Mouse (Mus musculus) midbrain, embryonic 14.5 days (tissue): ENCODE results near the gene Dusp10. TPM values are rescaled to one million over a fixed set of nuclear protein-coding genes. Genes with fewer than 3 reads are reported as not detected.

ENCODE experiments used
- ATAC-seq: fragments of 200-750 bp; cut with Nextera tagmentation; 2 replicates; pipeline ENCODE4 v1.8.0; 2017; ENCODE audit warnings: moderate number of reproducible peaks, moderate library complexity; ENCODE audit not compliant: low FRiP score, low TSS enrichment
- DNase-seq: peaks from one replicate; pipeline ENCODE4 v3.0.0-alpha.2; 2015
- H3K27ac ChIP-seq: fragments of 300-500 bp; sonication (generic); replicated peaks from 2 replicates; pipeline ENCODE4 v1.5.1; 2014; ENCODE audit warnings: mild to moderate bottlenecking, low read depth, low read length, moderate library complexity
- H3K27me3 ChIP-seq: fragments of 300-500 bp; sonication (generic); 2 replicates; pipeline ENCODE4 v1.6.1; 2014; ENCODE audit warnings: low read length, control low read depth, mixed read lengths; ENCODE audit not compliant: control insufficient read depth, insufficient read depth
- H3K36me3 ChIP-seq: fragments of 300-500 bp; sonication (generic); 2 replicates; pipeline ENCODE4 v1.6.1; 2014; ENCODE audit warnings: low read length, control low read depth; ENCODE audit not compliant: control insufficient read depth, insufficient read depth
- H3K4me1 ChIP-seq: fragments of 300-500 bp; sonication (generic); 2 replicates; pipeline ENCODE4 v1.6.1; 2014; ENCODE audit warnings: mild to moderate bottlenecking, antibody characterized with exemption, low read length, control low read depth; ENCODE audit not compliant: control insufficient read depth, insufficient read depth
- H3K4me2 ChIP-seq: fragments of 300-500 bp; sonication (generic); 2 replicates; pipeline ENCODE4 v1.6.1; 2014; ENCODE audit warnings: mild to moderate bottlenecking, low read length, moderate library complexity
- H3K4me3 ChIP-seq: fragments of 300-500 bp; sonication (generic); replicated peaks from 2 replicates; pipeline ENCODE4 v1.5.1; 2014; ENCODE audit warnings: low read depth, low read length
- H3K9ac ChIP-seq: fragments of 300-500 bp; sonication (generic); replicated peaks from 2 replicates; pipeline ENCODE4 v1.6.1; 2014; ENCODE audit warnings: mild to moderate bottlenecking, low read length, moderate library complexity
- H3K9me3 ChIP-seq: fragments of 300-500 bp; sonication (generic); 2 replicates; pipeline ENCODE4 v1.6.1; 2016; ENCODE audit warnings: low read length, control low read depth, mixed read lengths; ENCODE audit not compliant: control insufficient read depth
- WGBS: fragments of 180-500 bp; shearing (Covaris S2); extraction: QIAGEN DNeasy Blood & Tissue Kit; methylation state at CpG from one replicate; pipeline ENCODE4 v1.1.7; 2014; 5-methylcytosine and 5-hydroxymethylcytosine counted together
- polyA plus RNA-seq: library from polyadenylated mRNA; unstranded; fragments of >200 nt; fragmentation: Nextera tagmentation; extraction: Ambion mirVana; gene quantifications from 2 replicates; pipeline ENCODE4 v1.2.1, GENCODE M21; 2014

Dusp10 gene
- polyA plus RNA-seq, 1 experiment from 2014 or later, result 4.5 TPM

DNA sequence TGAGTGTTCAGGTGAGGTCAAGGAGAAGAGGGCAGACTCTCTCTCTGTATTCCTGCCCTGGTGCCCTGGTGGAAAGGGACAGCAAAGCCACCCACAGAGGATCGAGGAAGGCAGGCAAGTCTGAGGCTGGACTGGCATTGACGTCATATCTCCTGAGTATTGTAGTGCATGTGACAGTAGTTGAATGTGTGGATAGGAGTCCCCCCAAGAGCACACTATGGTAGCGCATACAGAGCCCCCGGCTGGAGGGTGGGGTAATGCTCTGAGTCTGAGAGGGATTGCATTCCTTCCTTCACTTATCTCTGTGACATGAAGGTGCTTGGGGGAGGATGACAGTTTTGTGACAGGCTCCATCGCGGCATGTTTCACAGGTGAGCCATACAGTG lies 6.6 kb downstream of the Dusp10 start:
- WGBS, result 50% methylated on average over 6 of the region's 6 CpGs
- Histone ChIP-seq H3K27ac (no peak overlapping the region), H3K4me2 (no peak overlapping the region), H3K4me3 (no peak overlapping the region), H3K9ac (no peak overlapping the region), H3K4me1 (0 out of 2 replicates have a peak, but pooled peaks cover 3% of the 10 kb centered on the region), H3K27me3 (no peaks in the 10 kb centered on the region), H3K36me3 (no peaks in the 10 kb centered on the region), H3K9me3 (no peaks in the 10 kb centered on the region)
- no peak for ATAC-seq
- no peak for DNase-seq

- DNase-seq, result no peak
- 17% methylated on average over 2 of the region's 2 CpGs for WGBS
- Histone ChIP-seq H3K4me1 (0 out of 2 replicates have a peak, but pooled peaks cover 3% of the 10 kb centered on the region), H3K27me3 (no peaks in the 10 kb centered on the region), H3K9ac (no peak overlapping the region), H3K9me3 (no peaks in the 10 kb centered on the region), H3K4me3 (no peak overlapping the region), H3K36me3 (no peaks in the 10 kb centered on the region), H3K27ac (no peak overlapping the region), H3K4me2 (no peak overlapping the region)
- no peak for ATAC-seq
Measured at GRCm38 (mm10) chr1:184023971-184024370, 10.9 kb downstream of the Dusp10 start.

- Histone ChIP-seq H3K9me3 (no peaks in the 10 kb centered on the region), H3K4me2 (no peak overlapping the region), H3K4me3 (no peak overlapping the region), H3K27ac (no peak overlapping the region), H3K9ac (no peak overlapping the region), H3K4me1 (no peaks in the 10 kb centered on the region), H3K36me3 (no peaks in the 10 kb centered on the region), H3K27me3 (no peaks in the 10 kb centered on the region)
- ATAC-seq, result no peak
- no peak for DNase-seq
- WGBS, result 92% methylated on average over 2 of the region's 2 CpGs
Measured at GRCm38 (mm10) chr1:184024631-184025030, 11.5 kb downstream of the Dusp10 start.

DNA sequence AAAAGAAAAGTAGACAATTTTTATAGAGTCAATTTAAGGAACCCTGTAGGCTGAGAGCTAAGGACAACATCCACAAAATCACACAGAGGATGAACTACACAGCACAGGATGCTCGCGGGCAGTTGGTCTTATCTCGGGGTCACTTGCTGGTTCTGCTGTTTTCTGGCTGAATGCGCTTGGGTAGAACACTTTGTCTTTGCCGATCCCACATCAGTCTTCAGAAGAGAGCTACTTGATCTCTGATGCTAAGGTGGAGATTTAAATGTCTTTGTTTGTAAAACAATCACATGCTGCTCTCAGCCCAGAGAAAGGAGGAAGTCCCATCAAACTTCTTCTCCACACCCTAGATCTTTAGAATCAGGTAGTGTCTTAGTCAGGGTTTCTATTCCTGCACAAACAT lies 12.0 kb downstream of the Dusp10 start:
- no peaks in the 10 kb centered on the region for H3K36me3 ChIP-seq
- WGBS, result 91% methylated on average over 5 of the region's 5 CpGs
- H3K27me3 ChIP-seq, result no peaks in the 10 kb centered on the region
- H3K4me2 ChIP-seq, result no peak overlapping the region
- no peak overlapping the region for H3K27ac ChIP-seq
- H3K9me3 ChIP-seq, result no peaks in the 10 kb centered on the region
- H3K4me3 ChIP-seq, result no peak overlapping the region
- H3K9ac ChIP-seq, result no peak overlapping the region
- no peaks in the 10 kb centered on the region for H3K4me1 ChIP-seq
- DNase-seq (no peak), ATAC-seq (no peak)

DNA sequence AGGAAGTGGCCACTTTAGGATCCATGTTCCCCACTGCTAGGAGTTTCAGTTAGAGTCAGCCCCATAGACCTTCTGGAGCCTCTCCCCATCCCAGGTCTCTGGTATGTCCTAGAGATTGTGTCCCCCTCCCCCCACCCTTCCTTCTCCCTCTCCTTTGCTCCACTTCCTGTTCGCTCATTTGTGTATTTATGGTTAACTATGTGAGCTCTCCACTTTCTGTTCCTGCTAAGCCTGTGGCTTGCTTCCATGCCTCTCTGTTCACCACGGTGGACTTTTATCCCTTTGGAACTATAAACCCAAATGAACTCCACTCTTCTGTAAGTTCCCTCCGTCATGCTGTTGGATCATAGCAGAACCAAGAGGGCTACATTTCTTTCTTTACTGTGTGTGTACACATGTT lies 13.9 kb downstream of the Dusp10 start:
- no peak overlapping the region for H3K4me2 ChIP-seq
- 90% methylated on average over 3 of the region's 3 CpGs for WGBS
- H3K9me3 ChIP-seq, result no peaks in the 10 kb centered on the region
- H3K9ac ChIP-seq, result no peak overlapping the region
- H3K4me1 ChIP-seq, result no peaks in the 10 kb centered on the region
- no peak overlapping the region for H3K4me3 ChIP-seq
- H3K36me3 ChIP-seq, result no peaks in the 10 kb centered on the region
- DNase-seq (no peak), ATAC-seq (no peak)
- no peak overlapping the region for H3K27ac ChIP-seq
- H3K27me3 ChIP-seq, result no peaks in the 10 kb centered on the region

GRCm38 (mm10) chr1:184030070-184030802 lies 17.1 kb downstream of the Dusp10 start:
- no peak overlapping the region for H3K4me2 ChIP-seq
- no peak overlapping the region for H3K4me3 ChIP-seq
- no peak overlapping the region for H3K9ac ChIP-seq
- H3K27ac ChIP-seq, result no peak overlapping the region
- no peaks in the 10 kb centered on the region for H3K36me3 ChIP-seq
- no peaks in the 10 kb centered on the region for H3K9me3 ChIP-seq
- DNase-seq (no peak), ATAC-seq (no peak)
- H3K27me3 ChIP-seq, result no peaks in the 10 kb centered on the region
- WGBS, result 94% methylated on average over 8 of the region's 8 CpGs
- 0 out of 2 replicates have a peak, but pooled peaks cover 6% of the 10 kb centered on the region for H3K4me1 ChIP-seq

DNA sequence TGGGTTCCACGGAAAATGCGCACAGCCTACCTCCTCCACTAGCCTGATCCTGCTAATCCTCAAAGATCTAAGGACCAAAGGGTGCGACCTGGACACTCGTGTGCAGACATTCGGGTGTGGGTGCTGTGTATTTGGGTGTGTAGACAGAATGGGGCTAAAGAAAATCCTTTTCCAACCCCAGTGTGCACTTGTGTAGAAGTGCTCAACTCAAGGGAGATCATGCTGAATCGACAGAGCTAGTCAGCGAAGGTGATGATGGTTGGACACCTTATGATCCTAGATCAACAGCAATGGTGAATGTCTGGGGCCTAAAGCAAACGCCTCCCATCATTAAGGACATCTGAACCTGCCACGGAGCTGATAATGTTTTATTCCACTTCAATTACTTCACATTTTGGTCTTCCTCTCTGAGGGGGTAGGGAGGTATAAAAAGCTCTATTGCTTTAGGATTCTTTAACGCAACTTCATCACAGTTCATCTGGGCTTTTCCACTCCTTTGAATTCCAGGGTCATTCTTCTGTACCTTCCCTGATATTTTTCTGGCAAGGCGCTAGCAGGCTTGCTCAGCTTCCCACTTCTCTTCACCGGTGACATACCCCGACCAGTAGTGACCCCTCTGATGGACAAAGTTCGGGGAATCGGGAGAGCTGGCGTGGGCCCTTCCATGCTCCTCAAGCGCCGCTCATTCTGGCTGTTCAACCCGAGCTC lies 19.7 kb downstream of the Dusp10 start:
- no peaks in the 10 kb centered on the region for H3K9me3 ChIP-seq
- H3K4me3 ChIP-seq, result peak overlapping the region; percentile 64
- no peaks in the 10 kb centered on the region for H3K27me3 ChIP-seq
- peaks cover 16% of the 10 kb centered on the region; the same call in 1 of the 2 replicates for H3K4me1 ChIP-seq
- H3K4me2 ChIP-seq, result peak overlapping the region; percentile 83
- H3K36me3 ChIP-seq, result no peaks in the 10 kb centered on the region
- H3K9ac ChIP-seq, result peak overlapping the region; percentile 83
- ATAC-seq (no peak), DNase-seq (peak; percentile 11)
- WGBS, result 18% methylated on average over 19 of the region's 19 CpGs
- H3K27ac ChIP-seq, result peak overlapping the region; percentile 94

- H3K4me2 ChIP-seq, result peak overlapping the region; percentile 83
- peak overlapping the region; percentile 94 for H3K27ac ChIP-seq
- WGBS, result under 1% methylated on average over 63 of the region's 63 CpGs
- peak overlapping the region; percentile 83 for H3K9ac ChIP-seq
- H3K4me1 ChIP-seq, result peaks cover 16% of the 10 kb centered on the region; the same call in 1 of the 2 replicates
- no peaks in the 10 kb centered on the region for H3K9me3 ChIP-seq
- DNase-seq (peak; percentile 72), ATAC-seq (peak; percentile 79)
- H3K4me3 ChIP-seq, result peak overlapping the region; percentile 64
- H3K27me3 ChIP-seq, result no peaks in the 10 kb centered on the region
- H3K36me3 ChIP-seq, result no peaks in the 10 kb centered on the region
Measured at GRCm38 (mm10) chr1:184033390-184034010, 20.4 kb downstream of the Dusp10 start.
